Mouse (Mus musculus): ENCODE results near the gene Ifitm6. TPM values are rescaled to one million over a fixed set of nuclear protein-coding genes. Genes with fewer than 3 reads are reported as not detected.

The Ifitm6 gene
- polyA plus RNA-seq (2012): 2.4 and 4.7 TPM in 2 replicates

GRCm38 (mm10) chr7:141017824-141018223 lies at the start of gene Ifitm6:
Gene Ifitm6, minus strand, starts transcription at chr7:141017924.

GRCm38 (mm10) chr7:141060426-141061242 lies 42.9 kb upstream of the Ifitm6 start, which contains the start of gene B4galnt4:
Gene B4galnt4, plus strand, starts transcription at chr7:141061104.

GRCm38 (mm10) chr7:141028831-141029230 lies 11.1 kb upstream of the Ifitm6 start, which contains the start of gene Gm17387:
Gene Gm17387, plus strand, starts transcription at chr7:141029131.

GRCm38 (mm10) chr7:141010593-141010992 lies 7.1 kb downstream of the Ifitm6 start, which contains the start of gene Ifitm3:
Gene Ifitm3, minus strand, starts transcription at chr7:141010770.

GRCm38 (mm10) chr7:140966921-140967320 lies 50.8 kb downstream of the Ifitm6 start, which contains the start of gene Ifitm1:
Gene Ifitm1, plus strand, starts transcription at chr7:140967221.

Other genes starting within 250 kb of the Ifitm6 start
- gene Syce1, start 230.1 kb downstream of the Ifitm6 start, polyA plus RNA-seq (2012): 0.08 and 2.4 TPM in 2 replicates
- 0.04 TPM in 1 of 2 replicates, not detected in the other for gene Zfp941, start 195.7 kb downstream of the Ifitm6 start, polyA plus RNA-seq (2012)
- not detected in 2 replicates for gene Urah, start 182.9 kb downstream of the Ifitm6 start, polyA plus RNA-seq (2012)
- not detected in 2 replicates for gene Scgb1c1, start 172.4 kb downstream of the Ifitm6 start, polyA plus RNA-seq (2012)
- gene Odf3, start 170.1 kb downstream of the Ifitm6 start, polyA plus RNA-seq (2012): not detected in 2 replicates
- 3.4 and 3.5 TPM in 2 replicates for gene Gm45785, start 161.6 kb downstream of the Ifitm6 start, polyA plus RNA-seq (2012)
- gene Ric8a, start 161.0 kb downstream of the Ifitm6 start, polyA plus RNA-seq (2012): 81.9 and 99.2 TPM in 2 replicates
- 12.2 and 15.3 TPM in 2 replicates for gene Bet1l, start 160.3 kb downstream of the Ifitm6 start, polyA plus RNA-seq (2012)
- gene Psmd13, start 136.0 kb downstream of the Ifitm6 start, polyA plus RNA-seq (2012): 72.0 and 88.0 TPM in 2 replicates
- 87.3 and 88.0 TPM in 2 replicates for gene Sirt3, start 135.6 kb downstream of the Ifitm6 start, polyA plus RNA-seq (2012)
- gene Cox8b, start 117.5 kb downstream of the Ifitm6 start, polyA plus RNA-seq (2012): not detected in 2 replicates
- gene Nlrp6, start 97.0 kb downstream of the Ifitm6 start, polyA plus RNA-seq (2012): 0.11 and 0.89 TPM in 2 replicates
- gene Pgghg, start 76.5 kb downstream of the Ifitm6 start, polyA plus RNA-seq (2012): 12.1 and 13.0 TPM in 2 replicates
- 0.30 and 0.40 TPM in 2 replicates for gene Ifitm5, start 67.6 kb downstream of the Ifitm6 start, polyA plus RNA-seq (2012)
- gene Gm45717, start 62.0 kb downstream of the Ifitm6 start, polyA plus RNA-seq (2012): not detected in 2 replicates
- 395 and 470 TPM in 2 replicates for gene Ifitm2, start 61.9 kb downstream of the Ifitm6 start, polyA plus RNA-seq (2012)
- gene Ifitm1, start 50.7 kb downstream of the Ifitm6 start, polyA plus RNA-seq (2012): 21.2 and 24.3 TPM in 2 replicates
- 34.6 and 44.1 TPM in 2 replicates for gene Ifitm3, start 7.2 kb downstream of the Ifitm6 start, polyA plus RNA-seq (2012)
- not detected in 2 replicates for gene Gm17387, start 11.2 kb upstream of the Ifitm6 start, polyA plus RNA-seq (2012)
- gene B4galnt4, start 43.2 kb upstream of the Ifitm6 start, polyA plus RNA-seq (2012): 5.3 and 7.4 TPM in 2 replicates
- gene Pkp3, start 60.3 kb upstream of the Ifitm6 start, polyA plus RNA-seq (2012): 5.2 and 6.1 TPM in 2 replicates
- 25.0 and 28.0 TPM in 2 replicates for gene Sigirr, start 82.6 kb upstream of the Ifitm6 start, polyA plus RNA-seq (2012)
- gene Ano9, start 99.9 kb upstream of the Ifitm6 start, polyA plus RNA-seq (2012): not detected in 2 replicates
- gene Ptdss2, start 104.5 kb upstream of the Ifitm6 start, polyA plus RNA-seq (2012): 57.1 and 69.8 TPM in 2 replicates
- 24.0 and 25.0 TPM in 2 replicates for gene Rnh1, start 154.9 kb upstream of the Ifitm6 start, polyA plus RNA-seq (2012)
- gene Hras, start 176.1 kb upstream of the Ifitm6 start, polyA plus RNA-seq (2012): 41.0 and 48.4 TPM in 2 replicates
- 6.8 and 8.0 TPM in 2 replicates for gene Lrrc56, start 176.2 kb upstream of the Ifitm6 start, polyA plus RNA-seq (2012)
- 0.20 and 0.49 TPM in 2 replicates for gene Lmntd2, start 196.2 kb upstream of the Ifitm6 start, polyA plus RNA-seq (2012)
- 13.1 and 15.1 TPM in 2 replicates for gene Rassf7, start 197.9 kb upstream of the Ifitm6 start, polyA plus RNA-seq (2012)
- gene Phrf1, start 210.9 kb upstream of the Ifitm6 start, polyA plus RNA-seq (2012): 130 and 156 TPM in 2 replicates
- 47.5 and 78.3 TPM in 2 replicates for gene Irf7, start 248.6 kb upstream of the Ifitm6 start, polyA plus RNA-seq (2012)